Mouse (Mus musculus) bone marrow macrophage, adult 2 months (primary cell): ENCODE results near the gene Cyb561d1. TPM values are rescaled to one million over a fixed set of nuclear protein-coding genes. Genes with fewer than 3 reads are reported as not detected.

Source experiments
- H3K27ac ChIP-seq: 2 replicates; pipeline ENCODE4 v1.5.1; 2012; ENCODE audit warnings: low read depth, low read length; ENCODE audit not compliant: insufficient read depth
- H3K4me1 ChIP-seq: 2 replicates; pipeline ENCODE4 v1.6.1; 2012; ENCODE audit warnings: low read length; ENCODE audit not compliant: control insufficient read depth, insufficient read depth
- H3K4me3 ChIP-seq: 2 replicates; pipeline ENCODE4 v1.5.1; 2012; ENCODE audit warnings: mild to moderate bottlenecking, low read length, moderate library complexity; ENCODE audit not compliant: insufficient read depth
- CTCF ChIP-seq: IDR thresholded peaks from 2 replicates; pipeline ENCODE4 v1.5.1; 2012; ENCODE audit warnings: low read depth, mild to moderate bottlenecking, low read length, moderate library complexity
- POLR2A ChIP-seq: IDR thresholded peaks from 2 replicates; pipeline ENCODE4 v1.6.1; 2012; ENCODE audit warnings: mild to moderate bottlenecking, low read depth, low read length, borderline replicate concordance
- polyA plus RNA-seq: library from polyadenylated mRNA; stranded (reverse); fragments of >200 nt; gene quantifications from 2 replicates; pipeline ENCODE4 v1.2.4, GENCODE M21; 2012; ENCODE audit not compliant: missing spikeins, insufficient read depth, insufficient read length

Cyb561d1 gene
- polyA plus RNA-seq, 1 experiment: 11.6 TPM

DNA sequence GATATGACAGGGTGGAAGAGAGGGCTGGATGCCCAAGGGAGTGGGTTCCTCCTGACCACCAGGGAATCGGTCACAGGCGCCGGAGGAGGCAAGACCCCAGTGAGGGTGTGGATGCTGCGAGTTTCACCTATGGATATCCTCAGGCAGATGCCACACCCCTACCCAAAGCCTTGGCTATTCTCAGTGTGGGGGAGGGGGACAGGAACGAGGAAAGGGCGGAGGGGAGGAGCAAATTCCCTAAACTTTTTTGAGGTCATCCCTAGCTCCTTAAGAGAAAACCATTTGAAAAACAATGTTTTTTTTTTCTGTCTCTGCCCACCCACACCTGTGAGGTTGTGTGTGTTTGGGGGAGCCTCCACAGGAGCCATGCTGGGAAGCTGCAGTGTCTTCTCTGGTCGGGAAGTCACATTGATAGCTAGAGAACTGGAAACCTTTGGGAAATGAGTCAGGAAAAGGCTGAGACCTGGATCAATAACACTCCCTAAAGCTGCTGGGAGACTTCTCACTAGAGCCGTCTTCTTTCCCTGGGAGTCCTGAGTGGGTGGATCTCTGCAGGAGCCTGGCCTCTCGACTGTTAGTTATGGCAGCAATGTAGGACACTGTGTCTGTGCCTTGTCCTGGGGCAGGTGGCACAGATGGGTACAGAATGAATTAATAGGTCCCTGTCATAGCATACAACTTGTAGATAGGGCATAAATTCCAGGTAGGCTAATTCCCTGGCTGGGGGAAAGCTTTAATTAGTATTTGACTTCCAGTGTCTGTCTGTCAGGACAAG lies 12.1 kb downstream of the Cyb561d1 start:
- Histone ChIP-seq H3K4me1 (no peaks in the 10 kb centered on the region), H3K4me3 (no peak overlapping the region), H3K27ac (no peak overlapping the region)
- TF ChIP-seq POLR2A (no peak), CTCF (no peak)

DNA sequence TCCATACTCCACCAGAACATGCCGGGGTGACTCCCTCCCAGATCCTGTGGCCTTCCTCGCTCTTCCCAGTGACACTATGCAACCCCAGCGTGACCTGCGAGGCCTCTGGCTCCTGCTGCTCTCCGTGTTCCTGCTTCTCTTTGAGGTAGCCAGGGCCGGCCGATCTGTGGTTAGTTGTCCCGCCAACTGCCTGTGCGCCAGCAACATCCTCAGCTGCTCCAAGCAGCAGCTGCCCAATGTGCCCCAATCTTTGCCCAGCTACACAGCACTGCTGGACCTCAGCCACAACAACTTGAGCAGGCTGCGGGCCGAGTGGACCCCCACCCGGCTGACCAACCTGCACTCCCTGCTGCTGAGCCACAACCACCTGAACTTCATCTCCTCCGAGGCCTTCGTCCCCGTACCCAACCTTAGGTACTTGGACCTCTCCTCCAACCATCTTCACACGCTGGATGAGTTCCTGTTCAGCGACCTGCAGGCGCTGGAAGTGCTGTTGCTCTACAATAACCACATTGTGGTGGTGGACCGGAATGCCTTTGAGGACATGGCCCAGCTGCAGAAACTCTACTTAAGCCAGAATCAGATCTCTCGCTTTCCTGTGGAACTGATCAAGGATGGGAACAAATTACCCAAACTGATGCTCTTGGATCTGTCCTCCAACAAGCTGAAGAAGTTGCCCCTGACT lies 13.8 kb downstream of the Cyb561d1 start:
- TF ChIP-seq POLR2A (no peak), CTCF (no peak)
- Histone ChIP-seq H3K4me3 (peak overlapping the region; percentile 70), H3K4me1 (no peaks in the 10 kb centered on the region), H3K27ac (no peak overlapping the region)

DNA sequence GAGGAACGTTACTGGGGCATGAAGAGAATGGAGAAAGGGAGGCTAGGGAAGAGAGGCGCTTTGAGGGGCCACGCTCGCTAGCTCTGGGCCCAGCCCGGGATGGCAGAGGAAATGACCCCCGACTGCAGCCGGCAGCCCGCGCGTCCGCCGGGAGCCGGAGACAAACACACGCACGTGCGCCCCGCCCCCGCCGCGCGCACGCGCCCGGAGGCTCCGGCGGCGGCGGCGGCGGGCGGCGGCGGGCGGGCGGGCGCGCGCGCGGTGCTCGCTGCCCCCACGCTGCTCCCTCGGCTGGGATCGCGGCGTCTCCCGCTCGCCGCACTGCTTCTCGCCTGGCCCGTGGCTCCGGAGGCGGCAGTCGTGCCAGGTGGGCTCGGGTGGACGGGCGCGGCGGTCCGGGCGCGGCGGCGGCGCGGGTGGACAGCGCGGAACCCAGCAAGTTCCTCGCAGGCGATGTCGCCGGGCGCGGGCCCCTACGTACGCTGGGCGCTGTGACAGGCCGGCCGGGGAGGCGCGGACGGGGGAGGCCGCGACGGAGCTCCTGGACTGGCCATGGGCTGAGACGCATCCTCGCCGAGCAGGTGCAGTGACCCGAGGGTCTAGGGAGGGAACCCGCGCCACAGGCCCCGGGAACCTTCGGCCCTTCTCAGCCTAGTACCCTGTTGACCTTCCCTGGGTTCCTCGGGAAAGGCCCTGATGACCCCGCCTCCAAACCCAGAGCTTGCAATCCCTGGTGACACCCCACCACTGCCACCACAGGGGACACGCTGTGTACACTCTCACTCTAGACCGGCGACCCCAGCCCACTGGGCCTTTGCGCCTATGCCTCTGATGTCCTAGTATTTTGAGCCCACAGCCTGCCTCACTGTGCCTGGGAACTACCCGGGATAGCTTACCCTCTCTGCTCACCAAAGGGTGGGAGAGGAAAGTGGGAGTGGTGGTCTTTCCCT lies 14.6 kb downstream of the Cyb561d1 start, which contains the start of gene Amigo1:
Gene Amigo1 (plus strand): TSS at position 238 of the 950 bp plus-strand sequence.
- no peaks in the 10 kb centered on the region for H3K4me1 ChIP-seq
- H3K4me3 ChIP-seq: peak within 1 kb of the TSS; percentile 70
- no peak within 1 kb of the TSS for H3K27ac ChIP-seq
- TF ChIP-seq POLR2A: no peak
- TF ChIP-seq CTCF: no peak

DNA sequence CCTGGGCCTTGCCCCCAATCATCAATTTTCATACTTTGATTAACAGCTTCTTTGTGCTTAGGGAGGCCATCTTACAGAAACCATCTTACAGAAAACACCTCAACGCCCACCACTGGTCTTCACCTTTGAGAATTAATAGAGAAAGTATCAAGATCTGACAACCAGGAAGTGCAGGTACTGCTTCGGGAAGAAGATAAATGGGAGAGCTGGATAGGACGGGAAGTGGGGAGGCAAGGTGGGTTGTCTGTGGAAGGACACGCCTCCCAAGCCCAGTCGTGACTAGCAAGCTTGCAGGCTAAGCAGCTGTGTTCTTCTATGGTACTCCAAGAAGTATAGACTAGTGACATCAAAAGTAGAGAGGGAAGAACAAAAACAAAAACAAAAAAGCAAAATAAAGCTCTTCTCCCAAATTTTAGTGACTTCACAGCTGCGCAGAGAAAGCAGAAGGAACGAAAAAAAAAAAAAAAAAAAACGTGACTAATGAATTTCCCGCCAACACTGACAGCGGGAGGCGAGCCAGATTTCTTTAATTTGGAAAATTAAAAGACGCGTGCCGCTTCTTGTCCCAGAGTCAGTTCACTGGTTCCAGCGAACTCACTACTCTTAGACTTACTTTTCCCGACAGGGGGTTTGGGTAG lies 15.4 kb downstream of the Cyb561d1 start:
- Histone ChIP-seq H3K4me3 (peak overlapping the region; percentile 70), H3K4me1 (no peaks in the 10 kb centered on the region), H3K27ac (no peak overlapping the region)
- TF ChIP-seq POLR2A (no peak), CTCF (no peak)

DNA sequence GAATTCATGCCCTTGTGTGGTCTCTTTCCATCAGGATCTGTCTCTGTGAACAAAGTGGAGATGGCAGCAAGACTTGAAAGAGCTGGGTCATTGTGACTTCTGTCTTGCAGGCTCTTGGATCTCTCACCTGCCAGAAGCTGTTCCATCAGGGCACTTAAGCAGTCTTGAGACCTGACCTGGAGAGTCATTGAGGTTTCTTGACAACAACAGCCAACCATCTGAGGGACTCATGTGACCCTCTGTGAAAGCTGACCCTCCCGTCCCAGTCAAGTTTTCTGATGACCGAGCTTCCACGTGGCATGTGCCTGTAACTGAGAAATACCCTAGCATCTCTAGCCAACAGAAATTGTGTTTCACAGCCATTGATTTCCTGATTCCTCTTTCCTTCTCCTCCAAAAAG lies 16.3 kb downstream of the Cyb561d1 start:
- TF ChIP-seq CTCF: no peak
- no peak for TF ChIP-seq POLR2A
- no peaks in the 10 kb centered on the region for H3K4me1 ChIP-seq
- no peak overlapping the region for H3K4me3 ChIP-seq
- no peak overlapping the region for H3K27ac ChIP-seq

DNA sequence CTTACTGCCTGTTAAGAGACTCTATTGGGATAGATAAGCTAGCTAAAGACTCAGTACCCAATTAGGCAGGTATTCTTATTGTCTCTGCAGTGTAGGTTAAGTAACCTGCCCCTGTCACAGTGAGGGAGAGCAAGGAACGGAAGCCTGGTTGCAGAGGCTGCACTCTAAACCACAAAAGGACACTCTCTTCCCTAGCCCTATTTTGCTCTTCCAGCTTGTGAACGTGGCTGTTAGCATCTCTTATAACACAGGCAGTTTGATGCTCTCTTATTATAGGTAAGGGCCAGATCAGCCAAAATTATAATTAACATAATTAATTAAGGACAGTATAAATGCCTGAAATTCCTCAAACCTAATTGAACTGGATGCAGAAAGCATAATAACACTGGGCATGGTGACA lies 20.5 kb downstream of the Cyb561d1 start:
- Histone ChIP-seq H3K4me3 (no peak overlapping the region), H3K27ac (no peak overlapping the region), H3K4me1 (no peaks in the 10 kb centered on the region)
- TF ChIP-seq CTCF: no peak

DNA sequence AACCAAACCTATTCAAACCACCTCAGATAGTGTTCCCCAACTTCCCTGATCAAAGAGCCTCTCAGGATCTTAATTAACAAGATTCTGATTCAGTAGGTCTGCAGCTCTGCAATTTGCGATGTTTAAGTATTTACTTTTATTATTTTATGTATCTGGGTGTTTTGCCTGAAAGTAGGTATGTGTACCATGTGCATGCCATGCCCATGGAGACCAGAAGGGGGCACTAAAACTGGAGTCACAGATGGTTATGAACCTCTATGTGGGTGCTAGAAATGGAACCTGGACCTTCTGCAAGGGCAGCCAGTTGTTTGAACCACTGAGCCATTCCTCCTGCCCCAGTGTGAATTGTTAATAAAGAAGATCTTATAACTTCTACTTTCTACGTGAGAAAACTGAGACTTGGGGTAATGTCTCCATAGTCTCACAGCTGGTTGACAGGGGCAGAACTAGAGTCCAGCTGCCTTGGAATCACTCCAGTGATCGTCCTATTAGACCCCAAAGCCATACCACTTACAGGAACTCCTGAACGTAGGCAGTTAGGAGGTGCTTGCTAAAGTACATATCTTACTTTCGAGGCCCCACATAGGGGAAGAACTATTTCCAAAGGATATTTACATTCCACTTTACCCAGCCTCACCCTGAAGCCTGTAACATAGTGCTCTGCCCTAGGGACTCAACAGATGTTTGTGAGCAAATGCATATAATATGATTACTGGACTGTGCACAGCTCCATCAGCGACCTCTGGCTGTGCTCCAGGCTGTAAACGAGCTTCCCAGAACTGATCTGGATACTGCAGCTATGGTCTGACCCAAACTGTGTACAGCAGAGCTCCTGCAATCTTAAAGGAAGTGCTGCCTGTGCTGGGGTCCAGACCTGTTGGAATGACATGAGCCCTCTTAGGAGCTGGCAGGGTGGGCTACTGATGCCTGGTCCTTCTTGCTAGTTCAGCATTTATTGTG lies 22.0 kb downstream of the Cyb561d1 start:
- no peaks in the 10 kb centered on the region for H3K4me1 ChIP-seq
- no peak overlapping the region for H3K27ac ChIP-seq
- no peak overlapping the region for H3K4me3 ChIP-seq
- TF ChIP-seq CTCF (no peak), POLR2A (no peak)

DNA sequence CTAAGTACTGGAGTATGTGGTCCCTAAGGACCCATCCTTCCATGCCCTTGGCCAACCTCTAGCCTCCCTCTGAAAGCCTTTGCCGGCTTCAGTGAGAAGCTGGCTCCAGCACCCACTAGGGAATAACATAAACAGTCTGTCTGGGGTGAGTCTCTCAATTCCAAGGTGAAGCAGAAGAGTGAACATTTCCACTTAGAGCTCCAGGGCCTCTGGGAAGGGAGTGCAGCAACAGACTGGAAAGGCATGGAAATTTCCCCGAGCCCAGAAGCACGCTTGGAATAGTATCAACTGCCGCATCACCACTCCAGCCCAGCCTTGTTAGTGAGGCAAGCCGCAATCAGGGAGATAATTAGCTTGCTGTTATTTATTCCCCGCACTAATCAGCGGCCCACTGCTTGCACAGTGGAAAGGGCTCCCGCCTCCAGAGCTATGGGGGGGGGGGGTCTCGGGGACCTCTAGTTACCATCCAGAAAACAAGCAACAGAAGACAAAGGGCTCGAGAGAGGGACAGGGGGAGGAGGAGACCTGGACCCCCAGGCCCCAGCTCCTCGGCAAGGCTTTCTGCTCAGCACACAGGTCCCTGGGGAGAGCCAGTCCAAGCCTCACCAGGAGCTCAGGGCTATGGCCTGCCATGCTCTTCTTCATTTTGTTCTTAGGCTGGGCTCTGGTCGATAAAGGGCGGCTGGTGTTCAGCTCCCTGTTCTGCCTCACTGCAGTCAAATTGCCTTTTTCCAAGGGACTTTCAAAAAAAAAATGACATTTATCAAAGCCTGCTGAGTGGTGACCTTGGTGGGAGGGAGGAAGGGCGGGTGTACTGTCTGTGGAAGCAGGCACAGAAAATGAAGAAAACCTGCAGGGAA lies 26.1 kb downstream of the Cyb561d1 start:
- no peaks in the 10 kb centered on the region for H3K4me1 ChIP-seq
- no peak overlapping the region for H3K27ac ChIP-seq
- H3K4me3 ChIP-seq: no peak overlapping the region
- TF ChIP-seq POLR2A (no peak), CTCF (no peak)
